Mouse (Mus musculus): Measurements from ENCODE around the gene Zscan20. TPM values are rescaled to one million over a fixed set of nuclear protein-coding genes. Genes with fewer than 3 reads are reported as not detected.
"Not testable (repeated sequence)": the region's sequence is repeated elsewhere in the genome, so short reads cannot be mapped to it uniquely, and the experiment has no call there.

The Zscan20 gene
- total RNA-seq, 2 experiments from 2014 or later, result 8.7 to 10.6 TPM

GRCm38 (mm10) chr4:128617363-128618120 is 7.6 kb upstream of the Zscan20 start:
- DNase-seq (ENCODE audit: low spot score in 2 of 2), result no peak

- no peak for DNase-seq (ENCODE audit: low spot score in 2 of 2)
Observed at GRCm38 (mm10) chr4:128615761-128616160, 5.9 kb upstream of the Zscan20 start.

- DNase-seq (ENCODE audit: low spot score in 2 of 2), result peak in 1 of 2 experiments; percentile 80
Observed at GRCm38 (mm10) chr4:128613326-128613725, 3.4 kb upstream of the Zscan20 start.

- DNase-seq (ENCODE audit: low spot score in 2 of 2), result not testable (repeated sequence)
Observed at GRCm38 (mm10) chr4:128611726-128612125, 1.8 kb upstream of the Zscan20 start.

- DNase-seq (ENCODE audit: low spot score in 2 of 2), result no peak
Observed at GRCm38 (mm10) chr4:128610706-128611105, 808 bp upstream of the Zscan20 start.

GRCm38 (mm10) chr4:128609276-128609924 is 498 bp downstream of the Zscan20 start:
- DNase-seq (ENCODE audit: low spot score in 2 of 2), result no peak

- peak in 1 of 2 experiments; percentile 52 for DNase-seq (ENCODE audit: low spot score in 2 of 2)
Observed at GRCm38 (mm10) chr4:128607661-128608060, 2.2 kb downstream of the Zscan20 start.

GRCm38 (mm10) chr4:128606586-128606985 is 3.3 kb downstream of the Zscan20 start:
- DNase-seq (ENCODE audit: low spot score in 2 of 2), result peak in 1 of 2 experiments; percentile 73

- no peak for DNase-seq (ENCODE audit: low spot score in 2 of 2)
Observed at GRCm38 (mm10) chr4:128597801-128598560, 11.9 kb downstream of the Zscan20 start.

- no peak for DNase-seq (ENCODE audit: low spot score in 2 of 2)
Observed at GRCm38 (mm10) chr4:128594062-128594461, 15.8 kb downstream of the Zscan20 start.

GRCm38 (mm10) chr4:128593286-128593685 is 16.6 kb downstream of the Zscan20 start:
- no peak for DNase-seq (ENCODE audit: low spot score in 2 of 2)

- no peak for DNase-seq (ENCODE audit: low spot score in 2 of 2)
Observed at GRCm38 (mm10) chr4:128579182-128579581, 30.7 kb downstream of the Zscan20 start.

GRCm38 (mm10) chr4:128575811-128576210 is 34.1 kb downstream of the Zscan20 start:
- DNase-seq (ENCODE audit: low spot score in 2 of 2), result no peak

GRCm38 (mm10) chr4:128560327-128560726 is 49.6 kb downstream of the Zscan20 start:
- no peak for DNase-seq (ENCODE audit: low spot score in 2 of 2)

- no peak for DNase-seq (ENCODE audit: low spot score in 2 of 2)
Observed at GRCm38 (mm10) chr4:128554198-128554597, 55.7 kb downstream of the Zscan20 start.

GRCm38 (mm10) chr4:128550756-128551155 is 59.1 kb downstream of the Zscan20 start:
- no peak for DNase-seq (ENCODE audit: low spot score in 2 of 2)

- DNase-seq (ENCODE audit: low spot score in 2 of 2), result not testable (repeated sequence)
Observed at GRCm38 (mm10) chr4:128543956-128544486, 65.9 kb downstream of the Zscan20 start.

- DNase-seq (ENCODE audit: low spot score in 2 of 2), result no peak
Observed at GRCm38 (mm10) chr4:128543378-128543777, 66.5 kb downstream of the Zscan20 start.

All from layer of hippocampus, adult 18-20 months (tissue).